Mouse (Mus musculus): ENCODE results near the gene Mmaa. TPM values are rescaled to one million over a fixed set of nuclear protein-coding genes. Genes with fewer than 3 reads are reported as not detected.

Mmaa gene
- polyA plus RNA-seq, 1 experiment, result 71.0 TPM

GRCm38 (mm10) chr8:79272676-79273075, 22.1 kb downstream of the Mmaa start:
- no peak overlapping the region for H3K4me3 ChIP-seq (ENCODE audit: insufficient read depth, low read depth, low read length)
- no peaks in the 10 kb centered on the region for H3K4me1 ChIP-seq (ENCODE audit: control insufficient read depth, insufficient read depth, insufficient read length, low read length)
- H3K27ac ChIP-seq (replicated peaks; ENCODE audit: low read depth, low read length), result no peak overlapping the region

- no peak overlapping the region for H3K27ac ChIP-seq (replicated peaks; ENCODE audit: low read depth, low read length)
- H3K4me1 ChIP-seq (ENCODE audit: control insufficient read depth, insufficient read depth, insufficient read length, low read length), result no peaks in the 10 kb centered on the region
- H3K4me3 ChIP-seq (ENCODE audit: insufficient read depth, low read depth, low read length), result no peak overlapping the region
These were observed 25.8 kb downstream of the Mmaa start for GRCm38 (mm10) chr8:79268921-79269320.

- Histone ChIP-seq H3K27ac (replicated peaks; ENCODE audit: low read depth, low read length) (no peak overlapping the region), H3K4me3 (ENCODE audit: insufficient read depth, low read depth, low read length) (no peak overlapping the region), H3K4me1 (ENCODE audit: control insufficient read depth, insufficient read depth, insufficient read length, low read length) (no peaks in the 10 kb centered on the region)
These were observed 32.8 kb downstream of the Mmaa start for GRCm38 (mm10) chr8:79261920-79262319.

- no peak overlapping the region for H3K4me3 ChIP-seq (ENCODE audit: insufficient read depth, low read depth, low read length)
These were observed 38.5 kb downstream of the Mmaa start for GRCm38 (mm10) chr8:79256076-79256705.

GRCm38 (mm10) chr8:79253742-79254141, 41.0 kb downstream of the Mmaa start:
- H3K4me3 ChIP-seq (ENCODE audit: insufficient read depth, low read depth, low read length), result no peak overlapping the region

More at GRCm38 (mm10) chr8:79256076-79256705, 38.5 kb downstream of the Mmaa start:
- no peaks in the 10 kb centered on the region for H3K4me1 ChIP-seq (ENCODE audit: control insufficient read depth, insufficient read depth, insufficient read length, low read length)
- H3K27ac ChIP-seq (replicated peaks; ENCODE audit: low read depth, low read length), result no peak overlapping the region

GRCm38 (mm10) chr8:79248470-79248869, 46.3 kb downstream of the Mmaa start, which contains the start of gene 1700011L22Rik:
1700011L22Rik (minus strand) TSS chr8:79248570.
- Histone ChIP-seq H3K27ac (replicated peaks; ENCODE audit: low read depth, low read length) (no peak within 1 kb of the TSS), H3K4me3 (ENCODE audit: insufficient read depth, low read depth, low read length) (no peak within 1 kb of the TSS), H3K4me1 (ENCODE audit: control insufficient read depth, insufficient read depth, insufficient read length, low read length) (no peaks in the 10 kb centered on the region)

More at GRCm38 (mm10) chr8:79253742-79254141, 41.0 kb downstream of the Mmaa start:
- Histone ChIP-seq H3K27ac (replicated peaks; ENCODE audit: low read depth, low read length) (no peak overlapping the region), H3K4me1 (ENCODE audit: control insufficient read depth, insufficient read depth, insufficient read length, low read length) (no peaks in the 10 kb centered on the region)

GRCm38 (mm10) chr8:79243422-79243821, 51.3 kb downstream of the Mmaa start:
- Histone ChIP-seq H3K27ac (replicated peaks; ENCODE audit: low read depth, low read length) (no peak overlapping the region), H3K4me1 (ENCODE audit: control insufficient read depth, insufficient read depth, insufficient read length, low read length) (no peaks in the 10 kb centered on the region), H3K4me3 (ENCODE audit: insufficient read depth, low read depth, low read length) (no peak overlapping the region)

- H3K4me1 ChIP-seq (ENCODE audit: control insufficient read depth, insufficient read depth, insufficient read length, low read length), result no peaks in the 10 kb centered on the region
- no peak overlapping the region for H3K27ac ChIP-seq (replicated peaks; ENCODE audit: low read depth, low read length)
- no peak overlapping the region for H3K4me3 ChIP-seq (ENCODE audit: insufficient read depth, low read depth, low read length)
These were observed 54.7 kb downstream of the Mmaa start for GRCm38 (mm10) chr8:79239996-79240395.

GRCm38 (mm10) chr8:79239320-79239719, 55.4 kb downstream of the Mmaa start:
- no peak overlapping the region for H3K4me3 ChIP-seq (ENCODE audit: insufficient read depth, low read depth, low read length)
- no peaks in the 10 kb centered on the region for H3K4me1 ChIP-seq (ENCODE audit: control insufficient read depth, insufficient read depth, insufficient read length, low read length)
- H3K27ac ChIP-seq (replicated peaks; ENCODE audit: low read depth, low read length), result no peak overlapping the region

- Histone ChIP-seq H3K27ac (replicated peaks; ENCODE audit: low read depth, low read length) (no peak overlapping the region), H3K4me3 (ENCODE audit: insufficient read depth, low read depth, low read length) (no peak overlapping the region), H3K4me1 (ENCODE audit: control insufficient read depth, insufficient read depth, insufficient read length, low read length) (no peaks in the 10 kb centered on the region)
These were observed 65.4 kb downstream of the Mmaa start for GRCm38 (mm10) chr8:79229266-79229888.

- no peak overlapping the region for H3K27ac ChIP-seq (replicated peaks; ENCODE audit: low read depth, low read length)
- H3K4me1 ChIP-seq (ENCODE audit: control insufficient read depth, insufficient read depth, insufficient read length, low read length), result no peaks in the 10 kb centered on the region
- no peak overlapping the region for H3K4me3 ChIP-seq (ENCODE audit: insufficient read depth, low read depth, low read length)
These were observed 66.8 kb downstream of the Mmaa start for GRCm38 (mm10) chr8:79227916-79228315.

GRCm38 (mm10) chr8:79227194-79227593, 67.5 kb downstream of the Mmaa start:
- no peaks in the 10 kb centered on the region for H3K4me1 ChIP-seq (ENCODE audit: control insufficient read depth, insufficient read depth, insufficient read length, low read length)
- no peak overlapping the region for H3K4me3 ChIP-seq (ENCODE audit: insufficient read depth, low read depth, low read length)
- no peak overlapping the region for H3K27ac ChIP-seq (replicated peaks; ENCODE audit: low read depth, low read length)

- H3K4me1 ChIP-seq (ENCODE audit: control insufficient read depth, insufficient read depth, insufficient read length, low read length), result peaks cover 2% of the 10 kb centered on the region; the same call in 1 of the 2 replicates
These were observed 68.7 kb downstream of the Mmaa start for GRCm38 (mm10) chr8:79226046-79226445.

GRCm38 (mm10) chr8:79225586-79225985, 69.2 kb downstream of the Mmaa start:
- no peak overlapping the region for H3K4me3 ChIP-seq (ENCODE audit: insufficient read depth, low read depth, low read length)
- H3K4me1 ChIP-seq (ENCODE audit: control insufficient read depth, insufficient read depth, insufficient read length, low read length), result peaks cover 2% of the 10 kb centered on the region; the same call in 1 of the 2 replicates
- no peak overlapping the region; the same call in 1 of the 2 replicates for H3K27ac ChIP-seq (replicated peaks; ENCODE audit: low read depth, low read length)

More at GRCm38 (mm10) chr8:79226046-79226445, 68.7 kb downstream of the Mmaa start:
- Histone ChIP-seq H3K4me3 (ENCODE audit: insufficient read depth, low read depth, low read length) (no peak overlapping the region), H3K27ac (replicated peaks; ENCODE audit: low read depth, low read length) (no peak overlapping the region; the same call in 1 of the 2 replicates)

- no peak overlapping the region for H3K4me3 ChIP-seq (ENCODE audit: insufficient read depth, low read depth, low read length)
- peaks cover 2% of the 10 kb centered on the region; the same call in 1 of the 2 replicates for H3K4me1 ChIP-seq (ENCODE audit: control insufficient read depth, insufficient read depth, insufficient read length, low read length)
- no peak overlapping the region for H3K27ac ChIP-seq (replicated peaks; ENCODE audit: low read depth, low read length)
These were observed 70.4 kb downstream of the Mmaa start for GRCm38 (mm10) chr8:79224363-79224762.

- peaks cover 2% of the 10 kb centered on the region; the same call in 1 of the 2 replicates for H3K4me1 ChIP-seq (ENCODE audit: control insufficient read depth, insufficient read depth, insufficient read length, low read length)
- H3K4me3 ChIP-seq (ENCODE audit: insufficient read depth, low read depth, low read length), result no peak overlapping the region
- no peak overlapping the region for H3K27ac ChIP-seq (replicated peaks; ENCODE audit: low read depth, low read length)
These were observed 72.0 kb downstream of the Mmaa start for GRCm38 (mm10) chr8:79222752-79223141.
